Mouse (Mus musculus): ENCODE measurements at regions not wholly inside any gene's neighbourhood (a gene's known extent, or its start where the extent isn't known, plus 50 kb on each side); places are given as distances from the start of the nearest gene placed in this dataset.
A peak's percentile ranks its signal among the peaks of the same experiment; 100 is the strongest.

DNA sequence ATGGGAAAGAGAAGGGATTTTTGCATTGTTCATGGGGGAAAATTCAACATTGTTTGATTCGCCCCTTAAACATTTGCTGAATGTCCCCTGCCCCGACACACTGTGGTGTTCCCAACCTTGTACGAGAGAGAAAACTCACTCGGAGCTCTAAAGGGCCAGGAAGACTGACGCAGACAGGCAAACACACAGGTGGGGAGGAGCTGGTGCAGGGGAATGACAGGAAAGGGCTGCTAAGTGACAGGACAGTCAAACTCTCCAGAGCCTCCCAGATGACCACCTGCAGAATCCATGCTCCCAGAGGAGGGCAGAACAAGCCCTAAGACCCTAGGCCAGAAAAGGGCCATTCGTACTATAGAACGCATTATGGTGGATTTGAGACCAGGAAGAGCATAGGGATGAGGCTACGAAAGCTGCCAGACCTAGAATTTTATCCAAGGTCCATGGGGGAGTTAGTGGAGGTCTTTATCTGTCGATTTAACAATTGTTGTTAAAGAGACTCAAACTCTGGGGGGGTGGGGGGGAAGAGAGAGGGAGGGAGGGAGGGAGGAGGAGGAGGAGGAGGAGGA, 94.6 kb upstream of the Pabpc6 start:
- Histone ChIP-seq H3K4me3 (peak overlapping the region; percentile 26), H3K4me1 (peaks cover 15% of the 10 kb centered on the region), H3K9ac (no peak overlapping the region), H3K4me2 (peak overlapping the region; percentile 74), H3K36me3 (no peaks in the 10 kb centered on the region), H3K9me3 (no peaks in the 10 kb centered on the region), H3K27me3 (no peaks in the 10 kb centered on the region), H3K27ac (peak overlapping the region; percentile 50; the same call in 1 of the 2 replicates)
- WGBS: 19% methylated on average over 8 of the region's 9 CpGs
- no peak for ATAC-seq (ENCODE audit: borderline replicate concordance, extremely low read depth, low FRiP score, low TSS enrichment)

DNA sequence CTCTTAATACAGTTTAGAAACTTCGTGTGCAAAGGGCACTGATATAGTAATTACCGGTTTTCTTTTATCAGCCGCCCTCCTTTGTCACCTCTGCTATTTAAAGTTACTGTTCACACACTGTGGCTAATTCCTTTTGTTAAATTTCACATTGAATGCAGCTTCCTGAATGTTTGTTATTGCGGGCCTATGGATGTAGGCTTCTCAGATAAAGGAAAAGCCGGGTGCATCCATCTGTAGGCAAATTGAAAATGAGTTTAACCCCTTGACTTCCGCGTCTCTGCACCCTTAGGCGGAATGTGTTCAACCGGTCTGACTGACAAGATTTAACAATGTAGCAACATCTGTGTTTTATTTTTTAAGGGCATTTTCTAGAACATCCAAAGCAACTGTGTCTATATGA, 93.6 kb upstream of the Pabpc6 start:
- Histone ChIP-seq H3K27ac (no peak overlapping the region), H3K9ac (no peak overlapping the region), H3K4me2 (no peak overlapping the region), H3K36me3 (no peaks in the 10 kb centered on the region), H3K27me3 (no peaks in the 10 kb centered on the region), H3K4me1 (peaks cover 15% of the 10 kb centered on the region), H3K4me3 (no peak overlapping the region), H3K9me3 (no peaks in the 10 kb centered on the region)
- no peak for ATAC-seq (ENCODE audit: borderline replicate concordance, extremely low read depth, low FRiP score, low TSS enrichment)
- 52% methylated on average over 9 of the region's 9 CpGs for WGBS

DNA sequence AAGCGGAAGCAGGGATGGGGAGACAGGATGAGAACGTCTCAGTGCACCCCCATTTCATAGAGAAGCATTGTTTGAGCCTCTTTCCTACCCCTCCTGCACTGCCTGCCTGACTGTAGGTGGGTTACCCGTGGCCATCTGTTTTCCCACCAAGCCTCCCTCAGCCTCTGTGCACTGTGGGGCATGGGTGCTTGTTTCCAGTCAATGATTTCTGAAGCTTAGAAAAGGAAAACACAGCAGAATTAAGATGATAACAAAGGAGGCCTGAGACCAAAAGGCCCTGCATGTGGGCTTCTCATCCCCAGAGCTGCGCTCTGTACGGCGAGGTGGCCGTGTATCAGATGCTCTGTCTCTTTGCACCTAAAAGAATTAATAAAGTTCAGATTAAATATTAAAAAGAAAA, 92.9 kb upstream of the Pabpc6 start:
- H3K4me2 ChIP-seq: no peak overlapping the region
- H3K9me3 ChIP-seq: no peaks in the 10 kb centered on the region
- no peak overlapping the region for H3K4me3 ChIP-seq
- no peak overlapping the region for H3K27ac ChIP-seq
- H3K4me1 ChIP-seq: peaks cover 15% of the 10 kb centered on the region
- WGBS: 76% methylated on average over 7 of the region's 7 CpGs
- H3K27me3 ChIP-seq: no peaks in the 10 kb centered on the region
- H3K36me3 ChIP-seq: no peaks in the 10 kb centered on the region
- no peak for ATAC-seq (ENCODE audit: borderline replicate concordance, extremely low read depth, low FRiP score, low TSS enrichment)
- no peak overlapping the region for H3K9ac ChIP-seq

DNA sequence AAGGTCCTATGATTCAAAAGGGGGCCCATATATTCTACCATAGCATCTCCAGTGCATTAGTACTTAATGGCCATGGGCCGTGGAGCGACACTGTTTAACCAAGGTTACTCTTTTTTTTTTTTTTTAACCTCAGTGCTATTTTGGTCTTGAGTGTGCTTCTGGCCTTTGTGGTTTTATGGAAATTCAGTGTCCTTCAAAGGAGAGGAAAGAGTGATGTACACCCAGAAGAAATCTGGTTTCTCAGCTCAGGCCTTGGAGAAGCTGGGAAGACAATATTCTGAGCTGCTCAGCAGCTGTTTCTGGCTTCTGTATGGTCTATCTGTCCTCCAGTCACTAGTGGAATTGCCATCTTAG, 91.2 kb upstream of the Pabpc6 start:
- no peaks in the 10 kb centered on the region for H3K9me3 ChIP-seq
- no peaks in the 10 kb centered on the region for H3K27me3 ChIP-seq
- no peak overlapping the region for H3K9ac ChIP-seq
- no peak for ATAC-seq (ENCODE audit: borderline replicate concordance, extremely low read depth, low FRiP score, low TSS enrichment)
- no peaks in the 10 kb centered on the region for H3K36me3 ChIP-seq
- no peak overlapping the region for H3K4me3 ChIP-seq
- H3K4me2 ChIP-seq: no peak overlapping the region
- no peak overlapping the region for H3K27ac ChIP-seq
- 74% methylated on average over 2 of the region's 2 CpGs for WGBS
- H3K4me1 ChIP-seq: peaks cover 15% of the 10 kb centered on the region

DNA sequence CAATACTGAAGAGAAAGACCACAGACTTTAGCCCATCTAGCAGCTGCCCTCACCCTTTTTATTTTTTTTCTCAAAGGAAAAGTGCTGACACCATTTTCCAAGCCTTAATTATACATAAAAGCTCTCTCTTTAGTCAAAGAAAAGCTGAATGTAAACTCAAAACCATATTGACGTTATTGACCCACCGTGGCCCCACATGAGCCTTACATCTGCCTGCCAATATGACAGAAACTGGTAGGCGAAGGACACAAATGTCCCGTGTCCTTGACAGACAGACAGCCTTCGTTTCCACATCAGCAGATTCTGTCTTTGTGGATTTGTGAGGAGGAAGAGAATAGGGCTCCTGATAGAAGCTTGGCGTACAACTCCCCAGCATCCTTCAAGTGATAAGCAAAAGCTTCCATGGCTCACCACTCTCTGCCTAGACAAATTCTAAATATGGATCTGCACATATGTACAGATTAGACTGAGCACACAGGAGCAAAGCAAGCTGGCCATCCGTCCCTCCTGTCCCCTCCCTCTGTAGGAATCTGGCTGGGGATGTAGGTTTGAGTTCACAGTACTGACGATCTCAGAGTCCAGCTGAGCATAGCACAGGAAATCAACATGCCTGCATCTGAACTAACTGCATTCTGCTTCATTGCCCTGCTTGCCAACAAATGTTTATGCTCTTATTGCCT, 90.6 kb upstream of the Pabpc6 start:
- H3K4me2 ChIP-seq: no peak overlapping the region
- no peaks in the 10 kb centered on the region for H3K27me3 ChIP-seq
- ATAC-seq (ENCODE audit: borderline replicate concordance, extremely low read depth, low FRiP score, low TSS enrichment): no peak
- H3K27ac ChIP-seq: no peak overlapping the region
- H3K4me3 ChIP-seq: no peak overlapping the region
- 52% methylated on average over 8 of the region's 8 CpGs for WGBS
- peaks cover 15% of the 10 kb centered on the region for H3K4me1 ChIP-seq
- no peaks in the 10 kb centered on the region for H3K36me3 ChIP-seq
- H3K9me3 ChIP-seq: no peaks in the 10 kb centered on the region
- no peak overlapping the region for H3K9ac ChIP-seq

DNA sequence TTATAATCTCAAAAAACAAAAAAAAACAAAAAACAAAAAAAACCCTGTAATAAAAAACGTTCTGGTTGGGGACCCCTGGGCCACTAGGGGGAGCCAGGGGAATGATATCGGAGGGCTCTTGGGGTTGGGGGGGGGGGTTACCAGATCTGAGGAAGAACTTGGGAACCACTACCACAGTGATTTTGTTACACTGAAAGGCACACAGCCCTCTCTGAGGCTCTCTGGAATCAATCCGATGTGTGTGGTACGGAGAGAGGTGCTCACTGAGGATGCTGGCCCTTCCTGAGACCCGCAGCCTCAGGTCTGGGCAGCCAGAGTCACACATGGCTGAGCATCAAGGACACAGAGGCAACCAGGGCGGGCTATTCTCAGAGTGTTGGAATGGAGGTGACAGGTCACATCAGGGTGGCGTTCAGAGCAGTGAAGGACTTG, 89.9 kb upstream of the Pabpc6 start:
- H3K4me2 ChIP-seq: no peak overlapping the region
- no peaks in the 10 kb centered on the region for H3K36me3 ChIP-seq
- ATAC-seq (ENCODE audit: borderline replicate concordance, extremely low read depth, low FRiP score, low TSS enrichment): no peak
- H3K27me3 ChIP-seq: no peaks in the 10 kb centered on the region
- no peak overlapping the region for H3K9ac ChIP-seq
- peaks cover 15% of the 10 kb centered on the region for H3K4me1 ChIP-seq
- 45% methylated on average over 7 of the region's 7 CpGs for WGBS
- H3K9me3 ChIP-seq: no peaks in the 10 kb centered on the region
- H3K4me3 ChIP-seq: no peak overlapping the region
- H3K27ac ChIP-seq: no peak overlapping the region

DNA sequence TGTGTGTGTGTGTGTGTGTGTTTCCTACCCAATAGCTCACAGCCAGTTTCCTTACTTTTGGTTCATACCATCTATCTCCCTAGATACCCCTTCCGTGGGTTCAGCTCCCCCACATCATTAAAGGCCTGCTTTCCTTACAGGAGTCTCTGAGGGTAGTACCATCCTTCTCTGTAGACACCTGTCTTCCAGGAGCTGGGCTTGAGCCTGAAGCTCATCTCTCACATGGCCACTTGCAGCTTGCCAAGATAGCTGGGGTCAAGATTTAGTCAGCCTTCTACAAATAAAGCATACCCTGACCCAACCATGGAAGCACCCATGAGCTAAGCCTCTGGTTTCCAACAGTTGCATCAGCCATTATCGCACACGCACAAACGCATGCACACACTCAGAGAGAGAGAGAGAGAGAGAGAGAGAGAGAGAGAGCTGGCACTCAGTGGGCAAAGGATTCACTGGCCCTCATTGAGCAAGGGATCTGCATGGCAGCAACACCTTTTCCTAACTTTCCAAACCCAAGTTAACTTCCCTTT, 88.3 kb upstream of the Pabpc6 start:
- 85% methylated on average over 4 of the region's 4 CpGs for WGBS
- no peak for ATAC-seq (ENCODE audit: borderline replicate concordance, extremely low read depth, low FRiP score, low TSS enrichment)
- H3K27me3 ChIP-seq: no peaks in the 10 kb centered on the region

DNA sequence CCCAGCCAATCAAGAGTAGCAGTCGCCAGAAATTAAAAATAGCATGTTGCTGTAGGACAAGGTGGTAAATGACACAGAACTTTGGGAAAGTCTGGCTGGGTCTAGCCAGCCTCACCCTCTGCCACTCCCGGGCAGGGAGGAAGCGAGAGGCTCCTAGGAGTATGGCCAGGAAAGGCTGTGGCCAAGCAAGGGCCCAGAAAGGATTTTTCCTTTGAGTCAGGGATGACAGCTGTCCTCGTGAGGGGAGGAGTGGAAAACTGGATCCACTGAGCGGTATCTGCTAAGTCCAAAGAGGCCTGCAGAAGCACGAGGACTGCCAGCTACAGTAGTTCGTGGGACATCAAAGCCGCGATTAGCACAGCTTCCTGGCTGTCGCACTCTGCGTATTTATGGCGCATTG, 87.2 kb upstream of the Pabpc6 start:
- Histone ChIP-seq H3K9ac (no peak overlapping the region), H3K36me3 (no peaks in the 10 kb centered on the region), H3K27me3 (no peaks in the 10 kb centered on the region), H3K4me3 (no peak overlapping the region), H3K4me1 (peaks cover 11% of the 10 kb centered on the region; the same call in 1 of the 2 replicates), H3K4me2 (no peak overlapping the region), H3K9me3 (no peaks in the 10 kb centered on the region), H3K27ac (no peak overlapping the region)
- 69% methylated on average over 12 of the region's 12 CpGs for WGBS
- ATAC-seq (ENCODE audit: borderline replicate concordance, extremely low read depth, low FRiP score, low TSS enrichment): no peak

More for the DNA sequence above, 88.3 kb upstream of the Pabpc6 start:
- Histone ChIP-seq H3K4me1 (peaks cover 11% of the 10 kb centered on the region; the same call in 1 of the 2 replicates), H3K4me2 (no peak overlapping the region), H3K27ac (no peak overlapping the region), H3K4me3 (no peak overlapping the region), H3K36me3 (no peaks in the 10 kb centered on the region), H3K9ac (no peak overlapping the region), H3K9me3 (no peaks in the 10 kb centered on the region)

DNA sequence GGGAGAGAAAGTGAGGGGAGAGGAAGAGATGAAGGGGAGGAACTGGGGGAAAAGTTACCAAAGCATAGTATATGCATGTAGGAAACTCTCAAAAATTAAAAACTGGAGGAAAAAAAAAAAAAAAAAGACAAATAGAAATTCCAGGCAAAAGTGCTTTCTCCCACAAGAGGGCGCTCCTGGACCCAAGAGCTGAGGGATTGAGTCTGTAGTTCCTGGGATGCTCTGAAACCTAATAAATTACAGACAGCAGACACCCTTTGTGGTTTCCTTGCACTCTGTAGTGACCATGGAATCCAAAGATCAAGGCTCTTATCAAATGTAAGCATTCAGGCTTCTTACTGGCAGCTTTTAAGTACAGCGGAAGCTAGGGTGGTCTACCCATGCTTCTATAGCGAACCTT, 86.7 kb upstream of the Pabpc6 start:
- no peak overlapping the region for H3K4me3 ChIP-seq
- H3K4me2 ChIP-seq: no peak overlapping the region
- H3K27me3 ChIP-seq: no peaks in the 10 kb centered on the region
- H3K36me3 ChIP-seq: no peaks in the 10 kb centered on the region
- ATAC-seq (ENCODE audit: borderline replicate concordance, extremely low read depth, low FRiP score, low TSS enrichment): no peak
- H3K4me1 ChIP-seq: peaks cover 11% of the 10 kb centered on the region; the same call in 1 of the 2 replicates
- 38% methylated on average over 3 of the region's 3 CpGs for WGBS
- H3K9ac ChIP-seq: no peak overlapping the region
- H3K9me3 ChIP-seq: no peaks in the 10 kb centered on the region
- H3K27ac ChIP-seq: no peak overlapping the region

DNA sequence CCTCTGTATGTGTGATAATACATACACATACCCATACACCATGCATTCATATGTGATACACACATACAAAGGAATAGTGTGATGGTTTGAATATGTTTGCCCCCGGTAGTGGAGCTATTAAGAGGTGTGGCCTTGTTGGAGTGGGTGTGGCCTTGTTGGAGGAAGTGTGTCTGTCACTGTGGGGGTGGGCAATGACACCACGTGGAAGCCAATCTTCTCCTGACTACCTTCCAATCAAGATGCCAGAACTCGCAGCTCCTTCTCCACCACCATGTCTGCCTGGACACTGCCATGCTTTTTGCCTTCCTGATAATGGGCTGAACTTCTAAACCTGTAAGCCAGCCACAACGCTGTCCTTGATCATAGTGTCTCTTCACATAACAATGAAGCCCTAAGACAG, 86.1 kb upstream of the Pabpc6 start:
- Histone ChIP-seq H3K9ac (no peak overlapping the region), H3K36me3 (no peaks in the 10 kb centered on the region), H3K27me3 (no peaks in the 10 kb centered on the region), H3K4me2 (no peak overlapping the region), H3K9me3 (no peaks in the 10 kb centered on the region), H3K4me3 (no peak overlapping the region), H3K4me1 (peaks cover 11% of the 10 kb centered on the region; the same call in 1 of the 2 replicates), H3K27ac (no peak overlapping the region)
- no peak for ATAC-seq (ENCODE audit: borderline replicate concordance, extremely low read depth, low FRiP score, low TSS enrichment)
- 81% methylated on average over 4 of the region's 4 CpGs for WGBS

DNA sequence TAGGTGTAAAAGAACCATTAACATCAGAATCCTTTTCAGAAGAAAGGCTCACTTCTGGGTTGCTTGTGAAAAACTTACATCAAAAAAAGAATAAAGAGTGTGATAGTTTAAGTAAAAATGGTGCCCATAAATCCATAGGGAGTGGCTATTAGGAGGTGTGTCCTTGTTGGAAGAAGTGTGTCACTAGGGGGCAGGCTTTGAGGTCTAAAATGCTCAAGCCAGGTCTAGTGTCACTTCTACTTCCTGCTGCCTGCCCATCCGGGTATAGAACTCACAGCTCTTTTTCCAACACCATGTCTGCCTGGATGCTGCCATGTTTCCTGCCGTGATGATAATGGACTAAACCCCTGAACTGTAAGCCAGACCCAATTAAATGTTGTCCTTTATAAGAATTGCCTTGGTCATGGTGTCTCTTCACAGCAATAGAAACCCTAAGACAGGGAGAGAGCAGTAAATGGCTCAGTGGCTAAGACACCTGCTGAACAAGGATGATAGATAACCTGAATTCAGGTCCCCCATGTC, 85.4 kb upstream of the Pabpc6 start:
- H3K4me3 ChIP-seq: no peak overlapping the region
- no peak for ATAC-seq (ENCODE audit: borderline replicate concordance, extremely low read depth, low FRiP score, low TSS enrichment)
- H3K9me3 ChIP-seq: no peaks in the 10 kb centered on the region
- H3K9ac ChIP-seq: no peak overlapping the region
- no peak overlapping the region for H3K27ac ChIP-seq
- 71% methylated on average over 2 of the region's 2 CpGs for WGBS
- H3K4me1 ChIP-seq: peaks cover 5% of the 10 kb centered on the region; the same call in 1 of the 2 replicates
- H3K4me2 ChIP-seq: no peak overlapping the region
- no peaks in the 10 kb centered on the region for H3K27me3 ChIP-seq
- no peaks in the 10 kb centered on the region for H3K36me3 ChIP-seq

DNA sequence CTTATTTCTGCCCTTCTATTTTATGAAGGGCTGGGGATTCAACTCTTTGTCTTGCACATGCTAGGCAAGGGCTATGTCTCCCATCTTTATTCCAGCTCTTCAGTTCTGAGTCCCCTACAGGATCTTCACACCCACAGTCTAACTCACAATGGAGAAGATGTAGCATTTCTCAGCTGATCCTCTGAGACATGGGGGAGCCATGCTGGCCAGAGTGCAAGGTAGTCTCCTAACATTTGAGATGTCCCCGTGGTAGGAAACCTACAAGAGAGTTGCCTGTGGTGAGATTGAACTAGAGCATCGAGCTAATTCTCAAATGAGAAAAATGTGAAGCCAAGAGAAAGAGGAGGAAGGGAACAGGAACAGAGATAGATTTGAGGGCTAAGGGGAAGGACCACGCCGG, 83.3 kb upstream of the Pabpc6 start:
- no peak overlapping the region for H3K4me2 ChIP-seq
- H3K4me3 ChIP-seq: no peak overlapping the region
- H3K9me3 ChIP-seq: no peaks in the 10 kb centered on the region
- no peaks in the 10 kb centered on the region for H3K4me1 ChIP-seq
- WGBS: 79% methylated on average over 4 of the region's 4 CpGs
- no peak overlapping the region for H3K27ac ChIP-seq
- no peaks in the 10 kb centered on the region for H3K27me3 ChIP-seq
- no peak overlapping the region for H3K9ac ChIP-seq
- no peak for ATAC-seq (ENCODE audit: borderline replicate concordance, extremely low read depth, low FRiP score, low TSS enrichment)
- no peaks in the 10 kb centered on the region for H3K36me3 ChIP-seq

Measured in lung, embryonic 15.5 days (tissue).